Mouse (Mus musculus): ENCODE data around the gene Gm6993. TPM values are rescaled to one million over a fixed set of nuclear protein-coding genes. Genes with fewer than 3 reads are reported as not detected.

Gene Gm6993
- polyA plus RNA-seq, 1 experiment from 2014 or later, result not detected

DNA sequence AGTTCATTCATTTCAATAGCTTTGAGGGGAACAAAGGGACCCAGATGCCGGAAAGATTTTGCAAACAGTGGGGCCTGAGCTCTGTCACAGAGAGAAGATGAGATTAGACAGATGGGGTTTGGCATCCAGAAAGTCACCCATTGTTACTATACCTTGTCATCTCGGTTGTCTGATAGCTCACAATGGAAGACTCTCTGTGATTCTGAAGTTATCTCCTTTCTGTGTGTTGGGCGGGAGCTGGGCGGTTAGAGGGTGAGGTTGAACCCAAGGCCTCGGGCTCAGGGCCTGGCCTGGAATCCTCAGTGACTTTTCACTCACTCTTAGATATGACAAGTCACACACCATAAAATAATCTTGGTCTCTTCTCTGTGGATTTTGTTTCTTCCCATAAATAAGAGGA, 30.2 kb downstream of the Gm6993 start:
- no peak for ATAC-seq (ENCODE audit: low FRiP score, low TSS enrichment)
- Histone ChIP-seq H3K27me3 (ENCODE audit: control insufficient read depth, insufficient read depth, low read length) (peaks cover 19% of the 10 kb centered on the region; the same call in 1 of the 2 replicates), H3K4me1 (ENCODE audit: control insufficient read depth, insufficient read depth, low read length) (no peaks in the 10 kb centered on the region; the same call in 1 of the 2 replicates), H3K9me3 (ENCODE audit: control insufficient read depth, low read length) (no peaks in the 10 kb centered on the region), H3K4me3 (replicated peaks; ENCODE audit: low read depth, low read length) (no peak overlapping the region), H3K4me2 (ENCODE audit: low read length) (no peak overlapping the region), H3K36me3 (ENCODE audit: control insufficient read depth, insufficient read depth, low read length) (no peaks in the 10 kb centered on the region), H3K9ac (replicated peaks; ENCODE audit: low read length) (no peak overlapping the region), H3K27ac (replicated peaks; ENCODE audit: low read depth, low read length) (no peak overlapping the region)
- 61% methylated on average over 5 of the region's 5 CpGs for whole genome bisulfite sequencing
- DNase-seq, result no peak

DNA sequence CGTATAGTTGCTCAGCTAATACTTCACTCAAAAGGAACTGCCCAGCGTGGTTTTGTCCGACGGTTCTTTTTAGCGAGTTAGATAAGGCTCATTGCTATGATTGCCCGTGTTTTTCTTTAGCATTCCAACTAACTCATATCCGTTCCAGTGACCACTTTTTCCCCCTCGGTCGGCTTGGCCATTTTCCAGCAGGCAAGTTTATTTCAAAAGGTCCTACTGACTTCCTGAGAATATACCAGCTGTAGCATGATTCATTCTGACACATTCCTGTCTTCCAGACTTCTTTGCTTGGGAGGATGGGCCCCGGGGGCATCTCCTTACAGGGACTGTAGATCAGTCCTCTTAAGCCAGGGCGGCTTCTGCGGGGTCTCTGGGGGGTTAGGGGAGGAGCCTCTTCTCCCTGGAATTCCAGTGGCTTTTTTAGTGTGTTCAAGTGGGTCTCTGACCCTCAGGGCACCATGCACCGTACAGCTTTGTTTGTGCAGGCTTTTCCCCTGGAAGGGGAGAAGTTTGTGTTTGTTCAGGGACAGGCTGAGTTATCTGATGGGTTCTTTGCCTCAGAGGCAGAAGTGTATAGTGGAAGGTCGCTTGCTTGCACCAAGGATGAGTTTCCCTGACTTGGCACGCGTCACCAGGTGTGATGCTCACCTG, 30.9 kb downstream of the Gm6993 start:
- DNase-seq, result peak; percentile 24

DNA sequence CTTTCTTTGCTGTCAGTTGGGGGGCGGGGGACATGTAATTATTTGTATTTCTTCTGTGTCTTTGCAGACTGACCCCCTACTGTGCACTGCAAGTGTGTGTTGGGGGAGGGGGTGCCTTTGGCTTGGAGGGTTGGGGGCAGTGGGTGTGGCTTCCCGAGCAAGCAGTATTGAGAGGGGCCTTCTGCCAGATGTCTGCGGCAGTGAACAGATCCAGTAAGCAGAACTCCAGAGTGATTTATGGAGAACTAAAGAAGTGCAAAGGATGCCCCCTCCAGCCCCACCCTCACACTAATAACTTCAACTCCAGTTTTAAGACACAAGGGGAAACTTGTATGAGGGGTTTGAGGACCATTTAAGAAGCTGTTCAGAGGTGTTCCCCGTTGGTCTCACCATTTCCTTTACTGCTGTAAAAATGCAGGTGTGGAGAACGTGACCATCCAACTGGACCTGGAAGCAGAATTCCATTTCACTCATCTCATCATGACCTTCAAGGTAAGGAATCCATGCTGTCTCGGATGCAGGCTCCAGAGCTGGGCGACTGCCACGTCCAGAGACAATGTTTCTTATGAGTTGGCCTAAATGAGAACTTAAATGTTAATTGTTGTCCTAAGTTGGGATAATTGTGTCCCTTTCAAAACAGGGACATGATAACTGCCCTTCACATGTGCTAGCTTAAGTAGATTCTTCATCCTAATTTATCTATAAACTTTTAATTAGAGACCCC, 31.6 kb downstream of the Gm6993 start:
- Histone ChIP-seq H3K9ac (replicated peaks; ENCODE audit: low read length) (no peak overlapping the region), H3K4me2 (ENCODE audit: low read length) (no peak overlapping the region), H3K4me3 (replicated peaks; ENCODE audit: low read depth, low read length) (no peak overlapping the region), H3K4me1 (ENCODE audit: control insufficient read depth, insufficient read depth, low read length) (no peaks in the 10 kb centered on the region; the same call in 1 of the 2 replicates), H3K27me3 (ENCODE audit: control insufficient read depth, insufficient read depth, low read length) (peaks cover 5% of the 10 kb centered on the region; the same call in 1 of the 2 replicates), H3K36me3 (ENCODE audit: control insufficient read depth, insufficient read depth, low read length) (no peaks in the 10 kb centered on the region), H3K9me3 (ENCODE audit: control insufficient read depth, low read length) (no peaks in the 10 kb centered on the region), H3K27ac (replicated peaks; ENCODE audit: low read depth, low read length) (no peak overlapping the region)
- DNase-seq (no peak), ATAC-seq (ENCODE audit: low FRiP score, low TSS enrichment) (no peak)
- 80% methylated on average over 8 of the region's 8 CpGs for WGBS

More for the DNA sequence above, 30.9 kb downstream of the Gm6993 start:
- Histone ChIP-seq H3K4me2 (ENCODE audit: low read length) (no peak overlapping the region), H3K4me3 (replicated peaks; ENCODE audit: low read depth, low read length) (no peak overlapping the region), H3K9ac (replicated peaks; ENCODE audit: low read length) (no peak overlapping the region), H3K36me3 (ENCODE audit: control insufficient read depth, insufficient read depth, low read length) (no peaks in the 10 kb centered on the region), H3K9me3 (ENCODE audit: control insufficient read depth, low read length) (no peaks in the 10 kb centered on the region), H3K27me3 (ENCODE audit: control insufficient read depth, insufficient read depth, low read length) (peaks cover 12% of the 10 kb centered on the region; the same call in 1 of the 2 replicates), H3K4me1 (ENCODE audit: control insufficient read depth, insufficient read depth, low read length) (no peaks in the 10 kb centered on the region; the same call in 1 of the 2 replicates), H3K27ac (replicated peaks; ENCODE audit: low read depth, low read length) (no peak overlapping the region)
- 66% methylated on average over 16 of the region's 16 CpGs for WGBS
- ATAC-seq (ENCODE audit: low FRiP score, low TSS enrichment), result no peak

DNA sequence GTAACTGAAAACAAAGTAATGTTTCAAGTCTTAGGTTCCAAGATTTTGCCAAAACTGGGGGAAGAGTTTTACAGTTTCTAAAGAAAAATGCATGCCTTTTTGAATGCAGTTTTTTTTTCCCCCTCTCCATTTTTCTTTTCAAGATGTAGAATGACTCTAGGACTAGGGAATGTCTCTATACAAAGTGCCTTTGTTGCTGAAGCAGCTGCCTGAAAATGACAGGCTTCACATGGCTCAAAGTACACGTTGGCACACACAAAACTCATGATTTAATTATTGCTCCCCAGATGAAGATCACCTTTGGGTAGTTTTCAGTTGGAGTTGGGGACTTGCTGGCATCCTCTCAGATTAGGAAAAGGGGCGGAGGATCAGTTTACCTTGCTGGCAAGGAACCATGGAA, 32.3 kb downstream of the Gm6993 start:
- no peak for DNase-seq
- no peaks in the 10 kb centered on the region for H3K9me3 ChIP-seq (ENCODE audit: control insufficient read depth, low read length)
- no peaks in the 10 kb centered on the region for H3K27me3 ChIP-seq (ENCODE audit: control insufficient read depth, insufficient read depth, low read length)
- H3K4me2 ChIP-seq (ENCODE audit: low read length), result no peak overlapping the region
- H3K4me3 ChIP-seq (replicated peaks; ENCODE audit: low read depth, low read length), result no peak overlapping the region
- 75% methylated on average over 2 of the region's 2 CpGs for WGBS
- no peaks in the 10 kb centered on the region; the same call in 1 of the 2 replicates for H3K4me1 ChIP-seq (ENCODE audit: control insufficient read depth, insufficient read depth, low read length)
- H3K36me3 ChIP-seq (ENCODE audit: control insufficient read depth, insufficient read depth, low read length), result no peaks in the 10 kb centered on the region
- ATAC-seq (ENCODE audit: low FRiP score, low TSS enrichment), result no peak
- H3K27ac ChIP-seq (replicated peaks; ENCODE audit: low read depth, low read length), result no peak overlapping the region
- H3K9ac ChIP-seq (replicated peaks; ENCODE audit: low read length), result no peak overlapping the region

DNA sequence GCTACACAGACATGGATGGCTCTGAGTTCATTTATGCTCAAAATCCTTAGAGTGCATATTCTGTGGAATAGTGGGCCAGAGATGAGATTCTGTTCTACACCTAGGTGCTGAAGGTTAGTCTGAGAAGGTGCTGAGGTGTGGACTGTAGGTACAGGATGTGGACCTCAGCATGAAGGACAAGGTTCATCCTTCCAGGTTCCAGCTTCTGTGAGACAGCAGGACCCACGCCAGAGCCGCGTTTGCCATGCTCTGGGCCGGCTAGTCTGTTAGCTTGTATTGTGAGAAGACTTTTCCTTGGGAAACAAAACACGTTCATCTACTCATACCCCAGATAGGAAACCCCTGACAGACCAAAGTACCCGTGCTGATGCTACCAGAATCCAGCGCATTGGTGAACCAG, 33.1 kb downstream of the Gm6993 start:
- Histone ChIP-seq H3K9me3 (ENCODE audit: control insufficient read depth, low read length) (no peaks in the 10 kb centered on the region), H3K4me3 (replicated peaks; ENCODE audit: low read depth, low read length) (no peak overlapping the region), H3K9ac (replicated peaks; ENCODE audit: low read length) (no peak overlapping the region), H3K4me1 (ENCODE audit: control insufficient read depth, insufficient read depth, low read length) (no peaks in the 10 kb centered on the region; the same call in 1 of the 2 replicates), H3K27ac (replicated peaks; ENCODE audit: low read depth, low read length) (no peak overlapping the region), H3K36me3 (ENCODE audit: control insufficient read depth, insufficient read depth, low read length) (no peaks in the 10 kb centered on the region), H3K4me2 (ENCODE audit: low read length) (no peak overlapping the region), H3K27me3 (ENCODE audit: control insufficient read depth, insufficient read depth, low read length) (no peaks in the 10 kb centered on the region)
- no peak for DNase-seq
- WGBS, result 91% methylated on average over 7 of the region's 7 CpGs
- no peak for ATAC-seq (ENCODE audit: low FRiP score, low TSS enrichment)

DNA sequence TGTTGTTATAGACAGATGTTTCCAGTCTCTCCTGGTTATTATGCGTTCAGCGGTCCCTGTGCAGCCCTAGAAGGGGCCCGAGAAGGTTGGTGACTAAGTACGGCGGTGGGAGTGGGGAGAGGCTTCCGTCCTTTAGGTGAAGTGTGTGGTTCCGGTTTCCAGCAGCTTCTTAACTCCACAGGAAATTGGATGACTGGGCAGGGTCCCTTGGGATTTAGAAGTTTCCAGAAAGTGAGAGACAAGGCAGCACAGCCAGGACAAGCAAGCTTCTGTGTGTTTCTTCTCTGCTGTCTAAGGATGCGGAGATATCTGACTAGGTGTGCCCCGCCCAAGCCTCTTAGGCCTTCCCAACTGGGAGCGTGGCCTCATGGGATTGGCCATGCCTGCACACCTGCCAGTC, 34.8 kb downstream of the Gm6993 start:
- DNase-seq, result no peak
- H3K9ac ChIP-seq (replicated peaks; ENCODE audit: low read length), result no peak overlapping the region
- no peak overlapping the region for H3K4me3 ChIP-seq (replicated peaks; ENCODE audit: low read depth, low read length)
- no peak for ATAC-seq (ENCODE audit: low FRiP score, low TSS enrichment)
- no peak overlapping the region for H3K27ac ChIP-seq (replicated peaks; ENCODE audit: low read depth, low read length)
- H3K4me2 ChIP-seq (ENCODE audit: low read length), result no peak overlapping the region
- no peaks in the 10 kb centered on the region for H3K9me3 ChIP-seq (ENCODE audit: control insufficient read depth, low read length)
- no peaks in the 10 kb centered on the region for H3K4me1 ChIP-seq (ENCODE audit: control insufficient read depth, insufficient read depth, low read length)
- no peaks in the 10 kb centered on the region for H3K27me3 ChIP-seq (ENCODE audit: control insufficient read depth, insufficient read depth, low read length)
- WGBS, result 95% methylated on average over 10 of the region's 10 CpGs
- H3K36me3 ChIP-seq (ENCODE audit: control insufficient read depth, insufficient read depth, low read length), result no peaks in the 10 kb centered on the region

DNA sequence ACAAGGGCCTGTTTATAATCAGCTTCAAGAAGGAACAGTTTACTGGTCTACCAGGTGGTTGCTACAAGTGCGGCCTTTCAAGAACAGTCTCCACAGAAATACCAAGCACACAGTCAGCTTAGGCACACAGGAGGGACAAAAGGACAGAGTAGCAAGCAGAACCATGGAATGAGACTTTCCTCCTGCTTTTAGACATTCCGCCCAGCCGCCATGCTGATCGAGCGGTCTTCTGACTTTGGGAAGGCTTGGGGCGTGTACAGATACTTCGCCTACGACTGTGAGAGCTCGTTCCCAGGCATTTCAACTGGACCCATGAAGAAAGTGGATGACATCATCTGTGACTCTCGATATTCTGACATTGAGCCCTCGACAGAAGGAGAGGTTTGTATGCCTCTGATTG, 37.7 kb downstream of the Gm6993 start:
- ATAC-seq (ENCODE audit: low FRiP score, low TSS enrichment), result no peak
- H3K4me3 ChIP-seq (replicated peaks; ENCODE audit: low read depth, low read length), result no peak overlapping the region
- no peaks in the 10 kb centered on the region for H3K36me3 ChIP-seq (ENCODE audit: control insufficient read depth, insufficient read depth, low read length)
- H3K4me2 ChIP-seq (ENCODE audit: low read length), result no peak overlapping the region
- H3K4me1 ChIP-seq (ENCODE audit: control insufficient read depth, insufficient read depth, low read length), result peaks cover 6% of the 10 kb centered on the region; the same call in 1 of the 2 replicates
- no peaks in the 10 kb centered on the region for H3K9me3 ChIP-seq (ENCODE audit: control insufficient read depth, low read length)
- H3K27ac ChIP-seq (replicated peaks; ENCODE audit: low read depth, low read length), result no peak overlapping the region
- no peaks in the 10 kb centered on the region for H3K27me3 ChIP-seq (ENCODE audit: control insufficient read depth, insufficient read depth, low read length)
- H3K9ac ChIP-seq (replicated peaks; ENCODE audit: low read length), result no peak overlapping the region
- WGBS, result 92% methylated on average over 11 of the region's 11 CpGs
- no peak for DNase-seq

DNA sequence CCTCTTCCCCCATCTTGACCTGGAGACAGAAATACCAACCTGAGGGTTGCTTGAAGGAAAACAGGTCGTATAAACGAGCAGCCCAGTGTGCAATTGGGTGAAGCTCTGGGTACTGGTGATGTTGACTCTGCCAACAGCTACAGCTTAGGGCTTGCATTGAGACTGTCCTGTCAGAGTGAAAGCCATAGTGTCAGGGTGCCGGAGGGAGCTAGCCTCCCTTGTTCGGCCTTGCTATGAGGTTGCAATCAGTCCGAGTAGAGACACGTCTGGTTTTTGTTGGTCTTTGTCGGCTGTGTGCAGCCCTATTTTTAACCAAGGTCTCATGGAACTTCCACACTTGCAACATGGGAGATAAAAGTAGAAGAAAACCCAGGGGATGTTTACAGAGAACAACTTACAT, 39.7 kb downstream of the Gm6993 start:
- no peak overlapping the region for H3K4me2 ChIP-seq (ENCODE audit: low read length)
- ATAC-seq (ENCODE audit: low FRiP score, low TSS enrichment), result no peak
- no peak for DNase-seq
- no peak overlapping the region for H3K4me3 ChIP-seq (replicated peaks; ENCODE audit: low read depth, low read length)
- H3K27me3 ChIP-seq (ENCODE audit: control insufficient read depth, insufficient read depth, low read length), result no peaks in the 10 kb centered on the region
- WGBS, result 93% methylated on average over 7 of the region's 7 CpGs
- H3K9ac ChIP-seq (replicated peaks; ENCODE audit: low read length), result no peak overlapping the region
- H3K4me1 ChIP-seq (ENCODE audit: control insufficient read depth, insufficient read depth, low read length), result peaks cover 6% of the 10 kb centered on the region; the same call in 1 of the 2 replicates
- no peaks in the 10 kb centered on the region for H3K36me3 ChIP-seq (ENCODE audit: control insufficient read depth, insufficient read depth, low read length)
- no peaks in the 10 kb centered on the region for H3K9me3 ChIP-seq (ENCODE audit: control insufficient read depth, low read length)
- H3K27ac ChIP-seq (replicated peaks; ENCODE audit: low read depth, low read length), result no peak overlapping the region

All from midbrain, embryonic 14.5 days (tissue).